Mouse (Mus musculus) stomach, postnatal 0 days (tissue): Measurements from ENCODE around the gene Fhit. TPM values are rescaled to one million over a fixed set of nuclear protein-coding genes. Genes with fewer than 3 reads are reported as not detected.

Experiments
- ATAC-seq: fragments of 200-750 bp; cut with Nextera tagmentation; 2 replicates; pipeline ENCODE4 v1.8.0; 2017; ENCODE audit not compliant: low FRiP score, low TSS enrichment
- DNase-seq: peaks from one replicate; pipeline ENCODE4 v3.0.0-alpha.2; 2016; ENCODE audit warnings: low spot score
- H3K27ac ChIP-seq: fragments of 300-500 bp; sonication (generic); replicated peaks from 2 replicates; pipeline ENCODE4 v1.5.1; 2014; ENCODE audit warnings: mild to moderate bottlenecking, control low read depth
- H3K27me3 ChIP-seq: fragments of 300-500 bp; sonication (generic); 2 replicates; pipeline ENCODE4 v1.6.1; 2014; ENCODE audit warnings: low read length; ENCODE audit not compliant: control insufficient read depth, insufficient read depth
- H3K36me3 ChIP-seq: fragments of 300-500 bp; sonication (generic); 2 replicates; pipeline ENCODE4 v1.6.1; 2014; ENCODE audit warnings: low read length, mixed read lengths; ENCODE audit not compliant: control insufficient read depth, insufficient read depth
- H3K4me1 ChIP-seq: fragments of 300-500 bp; sonication (generic); replicated peaks from 2 replicates; pipeline ENCODE4 v1.6.1; 2014; ENCODE audit warnings: antibody characterized with exemption; ENCODE audit not compliant: control insufficient read depth, insufficient read depth
- H3K4me2 ChIP-seq: fragments of 300-500 bp; sonication (generic); replicated peaks from 2 replicates; pipeline ENCODE4 v1.6.1; 2014; ENCODE audit warnings: low read depth, mild to moderate bottlenecking, control low read depth, moderate library complexity
- H3K4me3 ChIP-seq: fragments of 300-500 bp; sonication (generic); 2 replicates; pipeline ENCODE4 v1.5.1; 2014; ENCODE audit warnings: low read depth, low read length, control low read depth
- H3K9ac ChIP-seq: fragments of 300-500 bp; sonication (generic); 2 replicates; pipeline ENCODE4 v1.6.1; 2014; ENCODE audit warnings: mild to moderate bottlenecking, low read length, control low read depth, mixed read lengths
- H3K9me3 ChIP-seq: fragments of 300-500 bp; sonication (generic); 2 replicates; pipeline ENCODE4 v1.6.1; 2016; ENCODE audit warnings: low read length; ENCODE audit not compliant: control insufficient read depth
- CTCF ChIP-seq: IDR thresholded peaks from 2 replicates; pipeline ENCODE4 v1.5.1; 2016; ENCODE audit warnings: antibody characterized with exemption, low read depth, mild to moderate bottlenecking, moderate library complexity
- EP300 ChIP-seq: optimal IDR thresholded peaks from 2 replicates; pipeline ENCODE3; 2016; ENCODE audit warnings: antibody characterized with exemption
- WGBS: fragments of 180-500 bp; shearing (Covaris S2); extraction: QIAGEN DNeasy Blood & Tissue Kit; methylation state at CpG from one replicate; pipeline ENCODE4 v1.1.7; 2014; 5-methylcytosine and 5-hydroxymethylcytosine counted together
- polyA plus RNA-seq: library from polyadenylated mRNA; unstranded; fragments of >200 nt; fragmentation: Nextera tagmentation; extraction: Ambion mirVana; gene quantifications from 2 replicates; pipeline ENCODE4 v1.2.1, GENCODE M21; 2015

Gene Fhit
- polyA plus RNA-seq, 1 experiment from 2014 or later = 12.2 TPM

DNA sequence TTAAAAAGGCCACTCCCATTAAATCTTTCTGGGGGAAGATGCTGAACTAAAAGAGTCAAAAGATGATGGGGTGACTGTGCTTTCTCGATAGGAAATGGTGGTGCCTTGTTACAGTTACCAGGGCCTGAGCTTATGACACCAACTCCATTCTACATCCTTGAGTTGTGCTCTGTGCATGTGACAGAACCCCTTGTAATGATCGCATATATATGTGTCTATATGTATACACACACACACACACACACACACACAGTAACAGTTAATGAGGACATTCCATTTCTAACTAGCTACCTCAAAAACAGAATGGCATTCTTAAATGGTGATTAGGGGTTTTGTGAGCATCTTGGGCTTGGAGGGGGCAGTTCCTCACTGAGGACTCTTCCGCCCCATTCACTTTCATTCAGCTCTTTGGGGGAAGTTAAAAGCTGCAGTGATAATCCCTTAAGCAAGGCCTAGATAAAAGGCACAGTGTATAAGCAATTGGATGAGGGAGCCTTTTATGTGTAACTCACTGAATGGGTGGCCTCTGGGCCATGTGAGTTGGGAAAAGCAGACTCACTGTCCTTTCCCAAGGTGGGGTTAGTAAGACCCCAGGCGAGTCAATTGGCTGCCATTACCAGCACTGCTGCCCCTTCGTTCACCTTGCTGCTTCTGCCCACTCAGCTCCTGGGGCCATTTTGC, 449.9 kb downstream of the Fhit start:
- WGBS = 91% methylated on average over 5 of the region's 5 CpGs
- no peak for TF ChIP-seq CTCF
- no peak for TF ChIP-seq EP300
- no peak overlapping the region for H3K27ac ChIP-seq
- no peaks in the 10 kb centered on the region for H3K36me3 ChIP-seq
- ATAC-seq (no peak), DNase-seq (no peak)
- H3K9me3 ChIP-seq = no peaks in the 10 kb centered on the region
- H3K27me3 ChIP-seq = no peaks in the 10 kb centered on the region
- no peaks in the 10 kb centered on the region for H3K4me1 ChIP-seq
- no peak overlapping the region for H3K4me3 ChIP-seq
- no peak overlapping the region for H3K9ac ChIP-seq
- no peak overlapping the region for H3K4me2 ChIP-seq

DNA sequence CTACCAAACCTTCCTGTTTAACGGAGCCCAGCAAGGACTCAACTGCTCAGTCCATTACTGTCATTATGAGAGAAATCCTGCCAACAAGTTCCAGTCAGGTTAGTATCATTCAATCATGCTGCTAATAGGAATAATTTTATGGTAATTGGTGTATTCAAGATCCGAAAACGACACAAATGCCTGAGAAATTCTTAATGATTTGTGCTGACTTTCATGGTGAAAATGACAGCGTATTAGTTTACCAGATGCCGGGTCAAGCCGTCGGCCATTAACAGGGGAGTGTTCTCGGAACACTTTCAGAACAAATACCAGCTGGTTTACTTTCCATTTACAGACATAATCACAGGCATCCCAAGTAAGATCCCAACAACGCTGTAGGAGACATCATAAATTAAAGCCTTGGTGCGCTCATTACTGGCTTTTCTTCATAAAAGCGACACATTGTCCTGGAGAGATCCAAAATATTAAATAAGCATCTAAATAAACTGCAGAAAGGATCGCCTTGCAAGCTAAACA, 451.0 kb downstream of the Fhit start:
- Histone ChIP-seq H3K27me3 (no peaks in the 10 kb centered on the region), H3K4me1 (no peaks in the 10 kb centered on the region), H3K4me2 (no peak overlapping the region), H3K36me3 (no peaks in the 10 kb centered on the region), H3K27ac (no peak overlapping the region), H3K9me3 (no peaks in the 10 kb centered on the region), H3K9ac (no peak overlapping the region), H3K4me3 (no peak overlapping the region)
- TF ChIP-seq EP300 (no peak), CTCF (no peak)
- DNase-seq = no peak
- WGBS = 59% methylated on average over 12 of the region's 12 CpGs
- no peak for ATAC-seq

DNA sequence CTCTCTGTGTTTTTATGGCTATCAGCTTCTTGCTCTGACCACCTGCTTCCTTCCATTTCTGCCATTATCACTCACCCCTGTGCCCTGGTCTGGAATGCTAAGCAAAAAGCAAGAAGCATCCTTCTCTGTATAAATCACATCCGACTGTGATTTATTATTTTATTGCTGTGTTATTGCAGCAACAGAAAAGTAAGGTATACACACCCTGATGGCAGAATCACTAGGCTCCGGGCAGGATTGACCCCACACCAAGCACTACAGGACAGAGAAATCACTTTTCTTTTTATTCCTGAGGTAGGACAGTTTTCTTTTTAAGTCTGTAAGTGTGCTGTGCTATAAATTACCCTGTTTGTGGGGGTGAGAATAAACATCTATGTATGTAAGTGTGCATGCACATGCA, 460.1 kb downstream of the Fhit start:
- Histone ChIP-seq H3K4me3 (no peak overlapping the region), H3K36me3 (no peaks in the 10 kb centered on the region), H3K27me3 (no peaks in the 10 kb centered on the region), H3K9ac (no peak overlapping the region), H3K4me1 (no peaks in the 10 kb centered on the region), H3K27ac (no peak overlapping the region), H3K4me2 (no peak overlapping the region), H3K9me3 (no peaks in the 10 kb centered on the region)
- ATAC-seq (no peak), DNase-seq (no peak)
- TF ChIP-seq CTCF = no peak
- no peak for TF ChIP-seq EP300
- WGBS = 45% methylated on average over 2 of the region's 2 CpGs

DNA sequence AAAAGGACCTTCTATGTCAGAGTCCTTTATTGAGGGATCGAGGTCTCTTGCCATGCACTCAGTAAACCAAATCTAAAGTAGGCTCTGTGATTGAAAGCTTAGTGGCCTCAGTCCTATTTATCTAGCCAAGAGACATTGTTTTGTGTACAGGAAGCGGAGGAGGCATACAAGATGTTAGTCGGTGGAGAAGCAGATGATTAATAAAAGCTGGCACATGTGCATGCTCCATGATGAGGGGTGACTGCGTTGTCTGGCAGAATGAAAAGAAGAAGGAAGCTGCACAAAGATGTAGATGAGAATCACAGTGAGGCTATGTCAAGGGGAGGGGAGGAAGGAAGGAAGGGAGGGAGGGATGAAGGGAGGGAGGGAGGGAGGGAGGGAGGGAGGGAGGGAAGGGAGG, 481.8 kb downstream of the Fhit start:
- H3K4me2 ChIP-seq = no peak overlapping the region
- ATAC-seq (no peak), DNase-seq (no peak)
- no peak overlapping the region for H3K9ac ChIP-seq
- H3K4me3 ChIP-seq = no peak overlapping the region
- no peaks in the 10 kb centered on the region for H3K27me3 ChIP-seq
- H3K9me3 ChIP-seq = no peaks in the 10 kb centered on the region
- H3K27ac ChIP-seq = no peak overlapping the region
- H3K36me3 ChIP-seq = no peaks in the 10 kb centered on the region
- TF ChIP-seq CTCF (no peak), EP300 (no peak)
- 67% methylated on average over 4 of the region's 4 CpGs for WGBS
- H3K4me1 ChIP-seq = no peaks in the 10 kb centered on the region

DNA sequence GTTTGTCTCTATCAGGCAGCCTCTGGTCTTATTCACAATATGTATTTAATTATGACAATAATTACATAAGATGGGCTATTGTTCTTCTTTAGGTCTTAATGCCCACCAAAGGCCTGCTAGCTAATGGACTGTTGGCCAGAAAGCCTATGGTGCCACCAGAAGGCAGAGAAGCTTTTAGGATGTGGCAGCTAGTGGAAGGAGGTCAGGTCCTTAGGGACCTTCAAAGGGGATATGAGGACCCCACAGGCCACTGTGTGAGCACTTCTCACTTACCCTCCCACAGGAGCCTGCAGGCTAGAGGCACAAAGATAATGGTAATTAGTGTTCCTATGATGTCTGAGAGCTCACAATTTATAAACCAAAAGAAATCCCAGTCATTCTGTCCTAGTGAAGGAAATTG, 482.2 kb downstream of the Fhit start:
- Histone ChIP-seq H3K36me3 (no peaks in the 10 kb centered on the region), H3K9me3 (no peaks in the 10 kb centered on the region), H3K9ac (no peak overlapping the region)

DNA sequence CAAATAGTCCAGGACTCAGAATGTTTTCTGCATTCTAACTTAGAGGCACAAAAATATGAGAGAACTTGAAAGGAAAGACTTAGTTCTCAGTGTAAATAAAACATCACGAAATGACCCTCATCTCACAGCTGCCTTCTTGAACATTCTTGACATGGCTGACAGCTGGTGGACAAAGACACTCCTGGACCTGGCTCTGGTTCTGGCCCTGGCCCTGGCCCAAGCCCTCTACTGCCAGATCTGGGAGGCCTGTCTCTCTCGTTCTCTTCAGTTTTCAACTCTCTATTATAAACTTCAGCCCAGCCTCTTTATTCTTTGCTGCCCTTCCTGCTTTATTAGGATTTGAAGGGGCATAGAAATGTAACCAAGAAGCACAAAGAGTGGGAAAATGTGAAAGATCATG, 484.2 kb downstream of the Fhit start:
- 22% methylated on average over 2 of the region's 2 CpGs for WGBS
- no peak for DNase-seq
- no peak for ATAC-seq

More for the DNA sequence above, 482.2 kb downstream of the Fhit start:
- Histone ChIP-seq H3K4me1 (no peaks in the 10 kb centered on the region), H3K4me2 (no peak overlapping the region), H3K4me3 (no peak overlapping the region), H3K27me3 (no peaks in the 10 kb centered on the region), H3K27ac (no peak overlapping the region)
- TF ChIP-seq CTCF (no peak), EP300 (no peak)
- ATAC-seq (no peak), DNase-seq (no peak)

More for the DNA sequence above, 484.2 kb downstream of the Fhit start:
- Histone ChIP-seq H3K27me3 (no peaks in the 10 kb centered on the region), H3K27ac (no peak overlapping the region), H3K9me3 (no peaks in the 10 kb centered on the region), H3K4me3 (no peak overlapping the region), H3K36me3 (no peaks in the 10 kb centered on the region), H3K4me2 (no peak overlapping the region), H3K9ac (no peak overlapping the region), H3K4me1 (no peaks in the 10 kb centered on the region)
- TF ChIP-seq EP300 (no peak), CTCF (no peak)
